Mouse (Mus musculus) thymus, postnatal 0 days (tissue): ENCODE data around the gene Cd200r4. TPM values are rescaled to one million over a fixed set of nuclear protein-coding genes. Genes with fewer than 3 reads are reported as not detected.

Experiments
- DNase-seq: peaks from one replicate; pipeline ENCODE4 v3.0.0-alpha.2; 2015; ENCODE audit warnings: low spot score
- polyA plus RNA-seq: library from polyadenylated mRNA; unstranded; fragments of >200 nt; fragmentation: Nextera tagmentation; extraction: Ambion mirVana; gene quantifications from 2 replicates; pipeline ENCODE4 v1.2.1, GENCODE M21; 2015

Cd200r4 gene
- polyA plus RNA-seq, 1 experiment from 2014 or later: 0.31 TPM

DNA sequence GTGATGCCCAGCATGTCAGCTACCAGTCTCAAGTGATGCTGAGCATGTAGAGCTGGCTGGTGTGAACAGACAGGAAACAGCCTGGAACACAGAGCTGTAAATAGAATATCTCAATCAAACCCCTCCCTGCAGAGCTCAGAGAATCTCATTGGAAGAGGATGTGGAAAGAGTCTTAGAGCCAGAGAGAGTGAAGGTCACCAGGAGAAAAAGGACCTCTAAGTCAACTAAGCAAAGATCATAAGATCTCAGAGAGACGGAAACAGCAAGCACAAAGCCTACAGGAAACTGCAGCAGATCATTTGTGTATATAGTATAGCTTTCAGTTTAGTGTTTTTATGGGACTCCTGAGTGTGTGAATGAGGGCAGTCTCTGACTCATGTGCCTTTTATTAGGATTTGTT lies 63.6 kb downstream of the Cd200r4 start:
- no peak for DNase-seq

DNA sequence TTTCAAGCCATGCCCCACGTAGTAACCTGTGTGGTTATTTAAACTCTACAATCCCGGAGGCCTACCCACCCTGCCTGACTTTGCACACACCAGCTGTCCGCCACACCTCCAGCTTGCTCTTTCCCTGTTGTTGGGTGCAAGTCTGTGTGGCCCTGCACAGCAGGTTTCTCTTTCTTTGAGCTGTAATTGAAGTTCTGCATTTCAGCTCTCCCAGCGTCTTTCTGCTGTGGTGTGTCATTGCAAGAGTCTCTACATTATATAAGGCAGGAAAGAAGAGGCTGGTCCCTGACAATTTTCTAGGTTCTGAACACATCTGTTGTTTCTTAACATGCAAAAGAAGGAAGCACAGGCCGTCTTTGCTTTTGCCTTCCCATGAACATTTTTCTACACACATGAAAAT lies 65.1 kb downstream of the Cd200r4 start:
- DNase-seq: no peak

DNA sequence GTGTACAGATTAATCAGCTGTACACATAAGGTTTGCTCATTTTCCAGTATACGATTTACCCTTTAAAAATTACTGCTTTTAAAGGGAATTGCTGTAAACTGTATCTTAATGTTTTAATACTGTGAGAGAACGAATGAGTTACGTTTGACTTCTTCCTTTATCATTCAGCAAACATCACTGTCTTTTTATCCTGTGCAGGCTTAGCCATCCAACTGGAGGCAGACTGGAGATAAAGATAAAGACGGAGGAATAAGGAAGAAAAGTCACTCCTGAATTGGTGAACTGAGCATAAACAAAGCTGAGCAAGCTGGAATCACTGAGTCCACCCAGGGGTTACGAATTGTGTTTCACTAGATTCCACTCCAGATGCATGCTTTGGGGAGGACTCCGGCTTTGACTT lies 66.1 kb downstream of the Cd200r4 start:
- no peak for DNase-seq

Other genes with a start within 250 kb of the Cd200r4 start
- 4.8 and 5.8 TPM in 2 replicates for gene Nepro, start 87.4 kb upstream of the Cd200r4 start, polyA plus RNA-seq
- 26.8 and 28.0 TPM in 2 replicates for gene Gtpbp8, start 65.4 kb upstream of the Cd200r4 start, polyA plus RNA-seq
- gene Cd200r1, start 46.0 kb upstream of the Cd200r4 start, polyA plus RNA-seq: 1.8 and 2.7 TPM in 2 replicates
- gene Cd200r2, start 55.4 kb downstream of the Cd200r4 start, polyA plus RNA-seq: 0.12 TPM in 1 of 2 replicates, not detected in the other
- 0.26 and 0.27 TPM in 2 replicates for gene Cd200r3, start 131.9 kb downstream of the Cd200r4 start, polyA plus RNA-seq